Mouse (Mus musculus) midbrain, embryonic 15.5 days (tissue): Measurements from ENCODE around the gene Smyd1. TPM values are rescaled to one million over a fixed set of nuclear protein-coding genes. Genes with fewer than 3 reads are reported as not detected.
"Not testable (repeated sequence)": the region's sequence is repeated elsewhere in the genome, so short reads cannot be mapped to it uniquely, and the experiment has no call there.

Experiments
- ATAC-seq: fragments of 200-750 bp; cut with Nextera tagmentation; replicated peaks from 2 replicates; pipeline ENCODE4 v1.8.0; 2017; ENCODE audit warnings: moderate TSS enrichment
- H3K27ac ChIP-seq: fragments of 300-500 bp; sonication (generic); 2 replicates; pipeline ENCODE4 v1.5.1; 2015; ENCODE audit warnings: mild to moderate bottlenecking, inconsistent platforms
- H3K27me3 ChIP-seq: fragments of 300-500 bp; sonication (generic); replicated peaks from 2 replicates; pipeline ENCODE4 v1.6.1; 2015; ENCODE audit warnings: inconsistent platforms
- H3K36me3 ChIP-seq: fragments of 300-500 bp; sonication (generic); replicated peaks from 2 replicates; pipeline ENCODE4 v1.6.1; 2015; ENCODE audit warnings: inconsistent platforms
- H3K4me1 ChIP-seq: fragments of 300-500 bp; sonication (generic); 2 replicates; pipeline ENCODE4 v1.6.1; 2015; ENCODE audit warnings: inconsistent platforms
- H3K4me2 ChIP-seq: fragments of 300-500 bp; sonication (generic); 2 replicates; pipeline ENCODE4 v1.6.1; 2015; ENCODE audit warnings: inconsistent platforms, mild to moderate bottlenecking, moderate library complexity
- H3K4me3 ChIP-seq: fragments of 300-500 bp; sonication (generic); 2 replicates; pipeline ENCODE4 v1.5.1; 2015; ENCODE audit warnings: mild to moderate bottlenecking, inconsistent platforms
- H3K9ac ChIP-seq: fragments of 300-500 bp; sonication (generic); 2 replicates; pipeline ENCODE4 v1.6.1; 2015; ENCODE audit warnings: mild to moderate bottlenecking, inconsistent platforms
- H3K9me3 ChIP-seq: fragments of 300-500 bp; sonication (generic); 2 replicates; pipeline ENCODE4 v1.6.1; 2016; ENCODE audit warnings: inconsistent platforms
- WGBS: fragments of 180-500 bp; shearing (Covaris S2); methylation state at CpG from one replicate; pipeline ENCODE4 v1.1.7; 2015; ENCODE audit warnings: mixed read lengths; 5-methylcytosine and 5-hydroxymethylcytosine counted together
- polyA plus RNA-seq: library from polyadenylated mRNA; unstranded; fragments of >200 nt; fragmentation: Nextera tagmentation; extraction: Ambion mirVana; gene quantifications from 2 replicates; pipeline ENCODE4 v1.2.1, GENCODE M21; 2015

Smyd1 gene
- polyA plus RNA-seq, 1 experiment from 2014 or later: 0.15 TPM

GRCm38 (mm10) chr6:71341179-71341578 is 19.1 kb upstream of the Smyd1 start:
- ATAC-seq: no peak

DNA sequence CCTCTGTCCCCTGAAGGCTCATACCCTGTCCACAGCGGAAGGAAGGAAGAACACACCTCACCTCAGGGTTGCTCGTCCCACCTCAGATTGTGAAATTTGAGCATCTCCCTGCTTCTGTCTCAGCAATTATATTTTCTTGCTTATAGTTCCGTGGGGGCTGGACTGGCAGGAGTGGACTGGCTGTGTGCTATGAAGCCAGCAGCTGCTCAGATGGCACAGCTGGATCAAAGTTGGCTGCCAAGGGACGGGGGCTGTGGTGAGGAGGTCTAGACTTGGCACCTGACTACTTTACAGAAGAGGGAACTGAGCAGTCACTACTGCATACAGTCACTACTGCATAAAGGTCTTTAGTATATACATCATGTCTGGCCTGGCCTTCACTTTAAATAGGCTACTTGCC is 17.3 kb upstream of the Smyd1 start:
- ATAC-seq: no peak
- no peaks in the 10 kb centered on the region for H3K4me1 ChIP-seq
- no peaks in the 10 kb centered on the region for H3K27me3 ChIP-seq
- no peak overlapping the region for H3K4me3 ChIP-seq
- H3K4me2 ChIP-seq: no peak overlapping the region
- no peak overlapping the region for H3K27ac ChIP-seq
- H3K9me3 ChIP-seq: no peaks in the 10 kb centered on the region
- H3K9ac ChIP-seq: no peak overlapping the region
- 76% methylated on average over 4 of the region's 4 CpGs for WGBS
- no peaks in the 10 kb centered on the region for H3K36me3 ChIP-seq

More at GRCm38 (mm10) chr6:71341179-71341578, 19.1 kb upstream of the Smyd1 start:
- no peaks in the 10 kb centered on the region for H3K9me3 ChIP-seq
- no peaks in the 10 kb centered on the region for H3K4me1 ChIP-seq
- no peak overlapping the region for H3K4me2 ChIP-seq
- H3K27ac ChIP-seq: no peak overlapping the region
- no peak overlapping the region for H3K4me3 ChIP-seq
- WGBS: 89% methylated on average over 9 of the region's 9 CpGs
- no peaks in the 10 kb centered on the region for H3K36me3 ChIP-seq
- no peak overlapping the region for H3K9ac ChIP-seq
- no peaks in the 10 kb centered on the region for H3K27me3 ChIP-seq

- 89% methylated on average over 3 of the region's 3 CpGs for WGBS
- ATAC-seq: no peak
- no peak overlapping the region for H3K4me2 ChIP-seq
- H3K36me3 ChIP-seq: no peaks in the 10 kb centered on the region
- no peak overlapping the region for H3K4me3 ChIP-seq
- H3K9ac ChIP-seq: no peak overlapping the region
- no peaks in the 10 kb centered on the region for H3K4me1 ChIP-seq
- no peak overlapping the region for H3K27ac ChIP-seq
- H3K27me3 ChIP-seq: no peaks in the 10 kb centered on the region
- no peaks in the 10 kb centered on the region for H3K9me3 ChIP-seq
Observed at GRCm38 (mm10) chr6:71338941-71339340, 16.9 kb upstream of the Smyd1 start.

GRCm38 (mm10) chr6:71337666-71338065 is 15.6 kb upstream of the Smyd1 start:
- H3K9ac ChIP-seq: no peak overlapping the region
- H3K4me3 ChIP-seq: no peak overlapping the region
- 96% methylated on average over 8 of the region's 8 CpGs for WGBS
- H3K36me3 ChIP-seq: no peaks in the 10 kb centered on the region
- no peak overlapping the region for H3K4me2 ChIP-seq
- H3K27ac ChIP-seq: no peak overlapping the region
- no peak for ATAC-seq
- no peaks in the 10 kb centered on the region for H3K4me1 ChIP-seq
- no peaks in the 10 kb centered on the region for H3K27me3 ChIP-seq
- no peaks in the 10 kb centered on the region for H3K9me3 ChIP-seq

GRCm38 (mm10) chr6:71333578-71334273 is 11.7 kb upstream of the Smyd1 start:
- no peak for ATAC-seq
- no peaks in the 10 kb centered on the region for H3K4me1 ChIP-seq
- no peak overlapping the region for H3K4me2 ChIP-seq
- H3K27ac ChIP-seq: no peak overlapping the region
- no peaks in the 10 kb centered on the region for H3K9me3 ChIP-seq
- H3K27me3 ChIP-seq: no peaks in the 10 kb centered on the region
- no peak overlapping the region for H3K4me3 ChIP-seq
- H3K9ac ChIP-seq: no peak overlapping the region
- 92% methylated on average over 11 of the region's 11 CpGs for WGBS
- H3K36me3 ChIP-seq: no peaks in the 10 kb centered on the region

- Histone ChIP-seq H3K36me3 (no peaks in the 10 kb centered on the region), H3K9me3 (no peaks in the 10 kb centered on the region), H3K27me3 (no peaks in the 10 kb centered on the region), H3K4me2 (no peak overlapping the region), H3K4me3 (no peak overlapping the region), H3K9ac (no peak overlapping the region), H3K4me1 (no peaks in the 10 kb centered on the region), H3K27ac (no peak overlapping the region)
- no peak for ATAC-seq
- WGBS: 69% methylated on average over 3 of the region's 3 CpGs
Observed at GRCm38 (mm10) chr6:71333031-71333430, 11.0 kb upstream of the Smyd1 start.

DNA sequence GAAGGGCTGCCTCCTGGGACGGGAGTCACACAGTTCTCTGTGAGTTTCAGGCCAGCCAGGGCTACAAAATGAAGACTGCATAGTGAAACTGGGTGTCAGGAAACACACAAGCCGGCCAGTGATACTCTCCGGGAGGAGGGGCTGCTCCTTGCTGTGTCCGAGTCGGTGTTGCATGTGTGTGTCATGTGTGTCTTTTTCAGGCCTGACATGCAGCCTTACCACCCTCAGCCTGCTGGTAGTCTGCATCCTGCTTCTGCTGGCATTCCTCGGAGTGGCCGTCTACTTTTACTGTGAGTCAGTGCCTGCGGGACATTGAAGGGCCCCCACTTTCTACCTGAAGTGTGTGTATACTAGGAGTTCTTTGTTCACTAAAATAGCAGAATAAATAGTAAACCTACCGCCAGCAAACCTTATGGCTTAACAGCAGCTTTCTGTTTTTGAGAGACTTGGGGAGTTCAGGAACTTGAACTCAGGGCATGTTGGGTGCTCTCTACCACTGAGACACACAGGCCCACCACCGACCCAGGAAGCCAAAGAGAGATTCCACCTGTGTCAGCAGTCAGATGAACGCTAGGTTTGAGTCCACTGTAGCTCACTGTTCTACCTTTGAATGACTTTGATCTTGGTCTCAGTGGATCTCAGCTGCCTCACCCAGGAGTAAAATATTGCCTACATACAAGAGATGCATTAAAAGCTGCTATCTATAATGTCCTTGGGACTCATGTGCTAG is 10.4 kb upstream of the Smyd1 start:
- Histone ChIP-seq H3K9ac (no peak overlapping the region), H3K27me3 (no peaks in the 10 kb centered on the region), H3K27ac (no peak overlapping the region), H3K4me2 (no peak overlapping the region), H3K4me1 (no peaks in the 10 kb centered on the region), H3K4me3 (no peak overlapping the region), H3K36me3 (no peaks in the 10 kb centered on the region), H3K9me3 (no peaks in the 10 kb centered on the region)
- 80% methylated on average over 11 of the region's 11 CpGs for WGBS
- ATAC-seq: no peak

GRCm38 (mm10) chr6:71331491-71331890 is 9.5 kb upstream of the Smyd1 start:
- not testable (repeated sequence) for H3K27me3 ChIP-seq, H3K4me3 ChIP-seq, H3K9me3 ChIP-seq, H3K4me2 ChIP-seq, H3K27ac ChIP-seq, ATAC-seq, H3K4me1 ChIP-seq, H3K9ac ChIP-seq, H3K36me3 ChIP-seq
- 93% methylated on average over 2 of the region's 4 CpGs for WGBS

GRCm38 (mm10) chr6:71330486-71330885 is 8.5 kb upstream of the Smyd1 start:
- ATAC-seq: no peak
- WGBS: 88% methylated on average over 7 of the region's 7 CpGs
- Histone ChIP-seq H3K36me3 (no peaks in the 10 kb centered on the region), H3K27me3 (no peaks in the 10 kb centered on the region), H3K27ac (no peak overlapping the region), H3K4me2 (no peak overlapping the region), H3K4me1 (no peaks in the 10 kb centered on the region), H3K4me3 (no peak overlapping the region), H3K9me3 (no peaks in the 10 kb centered on the region), H3K9ac (no peak overlapping the region)

- ATAC-seq: no peak
- no peak overlapping the region for H3K4me2 ChIP-seq
- H3K36me3 ChIP-seq: no peaks in the 10 kb centered on the region
- H3K27ac ChIP-seq: no peak overlapping the region
- 90% methylated on average over 6 of the region's 6 CpGs for WGBS
- no peaks in the 10 kb centered on the region for H3K4me1 ChIP-seq
- H3K27me3 ChIP-seq: no peaks in the 10 kb centered on the region
- no peaks in the 10 kb centered on the region for H3K9me3 ChIP-seq
- H3K4me3 ChIP-seq: no peak overlapping the region
- H3K9ac ChIP-seq: no peak overlapping the region
Observed at GRCm38 (mm10) chr6:71329881-71330280, 7.8 kb upstream of the Smyd1 start.

DNA sequence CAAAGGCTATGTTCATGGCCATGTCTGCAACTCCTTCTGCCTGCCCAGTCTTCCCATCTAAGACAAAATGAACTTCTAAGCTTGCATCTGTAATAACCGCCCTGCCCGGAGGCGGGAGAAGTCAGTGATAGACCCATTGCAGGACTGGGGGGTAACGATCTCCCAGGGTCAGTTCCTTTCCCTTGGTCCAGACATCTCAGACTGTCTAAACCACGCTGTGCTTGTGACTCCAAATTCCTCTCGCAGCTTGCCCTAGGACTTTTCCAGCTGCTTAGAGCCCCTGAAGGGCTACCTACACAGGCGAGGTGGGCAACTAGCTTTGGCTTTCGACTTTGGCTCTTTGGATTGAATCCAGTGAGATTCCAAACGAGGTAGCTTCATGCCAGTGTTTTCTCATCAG is 2.8 kb upstream of the Smyd1 start:
- H3K4me2 ChIP-seq: no peak overlapping the region
- 93% methylated on average over 9 of the region's 9 CpGs for WGBS
- no peak overlapping the region for H3K4me3 ChIP-seq
- no peaks in the 10 kb centered on the region for H3K36me3 ChIP-seq
- no peak for ATAC-seq
- H3K27me3 ChIP-seq: no peaks in the 10 kb centered on the region
- no peak overlapping the region for H3K9ac ChIP-seq
- H3K9me3 ChIP-seq: no peaks in the 10 kb centered on the region; the same call in 1 of the 2 replicates
- H3K27ac ChIP-seq: no peak overlapping the region
- H3K4me1 ChIP-seq: no peaks in the 10 kb centered on the region

DNA sequence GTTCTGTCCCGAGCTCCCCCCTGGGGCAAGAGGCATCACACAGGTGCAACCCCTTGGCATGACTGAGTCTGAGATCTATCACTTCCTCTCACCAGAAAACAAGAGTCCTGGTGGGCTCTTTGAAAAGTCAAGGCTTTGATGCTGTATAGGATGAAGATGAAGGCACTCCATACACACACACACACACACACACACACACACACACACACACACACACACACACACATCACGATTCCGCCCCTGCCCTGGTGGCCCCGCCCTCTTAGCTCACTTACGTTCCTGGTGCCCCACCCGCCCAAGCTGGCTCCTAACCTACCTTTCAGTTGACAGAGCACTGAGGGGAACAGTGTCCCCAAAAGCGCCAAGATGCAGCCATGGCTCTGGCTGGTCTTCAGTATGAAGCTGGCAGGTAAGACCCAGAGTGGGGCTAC is 473 bp upstream of the Smyd1 start, which contains the start of gene Cd8b1:
TSS of gene Cd8b1 (plus strand) at position 298 of the 431 bp plus-strand sequence.
- Histone ChIP-seq H3K4me3 (no peak within 1 kb of the TSS), H3K36me3 (no peaks in the 10 kb centered on the region), H3K4me1 (no peaks in the 10 kb centered on the region), H3K9ac (no peak within 1 kb of the TSS), H3K27me3 (no peaks in the 10 kb centered on the region), H3K27ac (no peak within 1 kb of the TSS), H3K9me3 (no peaks in the 10 kb centered on the region; the same call in 1 of the 2 replicates), H3K4me2 (no peak within 1 kb of the TSS)
- WGBS: 83% methylated on average over 7 of the region's 7 CpGs
- ATAC-seq: no peak

- no peaks in the 10 kb centered on the region for H3K4me1 ChIP-seq
- H3K9ac ChIP-seq: no peak overlapping the region
- no peaks in the 10 kb centered on the region for H3K36me3 ChIP-seq
- no peak overlapping the region for H3K27ac ChIP-seq
- H3K4me3 ChIP-seq: no peak overlapping the region
- no peaks in the 10 kb centered on the region for H3K9me3 ChIP-seq
- ATAC-seq: no peak
- no peaks in the 10 kb centered on the region for H3K27me3 ChIP-seq
- no peak overlapping the region for H3K4me2 ChIP-seq
- 88% methylated on average over 8 of the region's 8 CpGs for WGBS
Observed at GRCm38 (mm10) chr6:71307486-71307885, 14.5 kb downstream of the Smyd1 start.
